Mouse (Mus musculus): ENCODE measurements around the gene Cdh10.

Gene Cdh10

DNA sequence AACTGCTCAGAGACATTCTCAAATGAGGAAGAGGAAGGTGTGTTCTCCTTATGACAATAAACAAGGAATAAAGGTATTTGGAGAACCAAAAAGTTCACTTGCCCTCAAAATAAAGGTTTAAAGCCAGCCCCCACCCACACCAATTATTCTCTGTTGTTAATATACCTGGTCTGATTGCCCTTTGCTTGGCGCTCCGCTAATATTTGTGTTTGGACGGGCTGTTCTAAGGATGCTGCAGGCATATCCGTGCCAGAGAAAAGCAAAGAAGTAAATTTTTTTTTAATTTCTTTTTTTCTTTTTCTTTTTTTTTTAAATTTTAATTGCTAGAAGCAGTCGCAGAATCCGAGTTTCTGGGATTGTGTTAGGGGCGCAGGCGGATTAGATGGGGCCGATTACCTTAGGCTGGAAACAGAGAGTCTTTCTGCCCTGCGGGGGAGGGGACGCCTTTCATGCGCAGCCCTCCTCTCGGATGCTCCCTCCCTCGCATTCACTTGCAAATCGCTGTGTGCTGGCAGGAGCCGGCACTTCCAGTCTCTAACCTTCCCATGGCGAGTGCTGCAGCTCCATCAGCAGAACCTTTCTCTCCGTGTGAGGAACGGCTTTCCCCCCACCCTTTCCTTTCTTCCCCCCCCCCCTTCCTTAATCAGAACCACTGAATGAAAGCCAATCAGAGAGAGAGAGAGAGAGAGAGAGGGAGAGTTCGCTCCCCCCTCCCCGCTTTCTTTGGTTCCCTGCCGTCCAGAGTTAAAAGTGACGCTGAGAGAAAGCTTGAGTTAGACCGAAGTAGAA, at the start of gene Cdh10:
Cdh10 (plus strand) TSS at position 763 of the 789 bp plus-strand sequence.
- no peak for DNase-seq (ENCODE audit: low spot score in 2 of 2)

DNA sequence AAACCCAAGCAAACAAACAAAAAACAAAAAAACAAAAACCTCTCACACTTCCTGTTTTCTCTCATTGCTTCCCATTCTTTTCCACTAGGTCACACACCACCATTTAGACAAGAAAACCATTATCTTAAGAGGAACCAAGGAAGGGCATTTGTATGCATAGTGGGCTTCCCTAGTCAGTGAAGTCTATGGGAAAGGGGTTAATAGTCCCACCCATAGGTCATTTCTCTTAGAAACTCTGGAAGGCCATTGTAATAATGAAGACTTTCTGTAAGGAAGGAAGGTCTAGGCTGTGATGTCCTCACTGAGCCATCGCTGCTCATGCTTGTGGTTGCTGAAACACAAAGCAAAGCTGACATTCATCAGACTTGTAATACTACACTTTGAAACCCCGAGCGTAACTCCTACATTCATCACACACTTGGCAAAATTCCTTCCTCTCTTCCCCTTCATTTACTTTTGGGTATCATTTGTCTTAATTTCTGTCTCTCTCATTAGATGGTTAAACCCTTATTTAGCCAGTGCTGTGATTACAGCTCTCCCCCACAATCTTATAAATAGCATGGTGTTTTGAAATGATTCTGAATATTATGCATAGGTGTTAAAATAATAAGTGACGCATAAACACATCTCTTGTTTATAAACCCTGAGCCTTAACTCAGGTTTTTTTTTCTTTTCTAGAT, 9.5 kb upstream of the Cdh10 start:
- DNase-seq (ENCODE audit: low spot score in 2 of 2) = no peak

DNA sequence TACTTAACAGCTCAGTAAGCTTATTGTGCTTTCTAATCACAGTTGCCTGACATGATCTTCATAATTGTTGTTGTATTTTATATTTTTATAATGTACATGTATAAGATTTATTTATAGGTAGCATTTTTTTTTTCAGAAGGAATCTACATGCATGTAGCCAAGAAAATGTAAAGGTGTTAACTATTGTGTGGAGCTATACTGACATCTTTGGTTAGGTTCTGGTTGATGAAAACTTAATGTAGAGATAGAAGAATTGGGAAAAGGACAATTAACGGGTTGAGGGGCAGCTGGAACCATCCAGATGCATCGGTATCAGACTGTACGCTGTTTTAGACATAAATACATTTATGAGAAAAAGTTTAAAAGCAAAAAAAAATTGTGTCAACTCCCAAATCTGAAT, 1.0 kb upstream of the Cdh10 start:
- no peak for DNase-seq (ENCODE audit: low spot score in 2 of 2)

- DNase-seq (ENCODE audit: low spot score in 2 of 2) = no peak
Measured at GRCm38 (mm10) chr15:18820226-18820625, 1.5 kb downstream of the Cdh10 start.

DNA sequence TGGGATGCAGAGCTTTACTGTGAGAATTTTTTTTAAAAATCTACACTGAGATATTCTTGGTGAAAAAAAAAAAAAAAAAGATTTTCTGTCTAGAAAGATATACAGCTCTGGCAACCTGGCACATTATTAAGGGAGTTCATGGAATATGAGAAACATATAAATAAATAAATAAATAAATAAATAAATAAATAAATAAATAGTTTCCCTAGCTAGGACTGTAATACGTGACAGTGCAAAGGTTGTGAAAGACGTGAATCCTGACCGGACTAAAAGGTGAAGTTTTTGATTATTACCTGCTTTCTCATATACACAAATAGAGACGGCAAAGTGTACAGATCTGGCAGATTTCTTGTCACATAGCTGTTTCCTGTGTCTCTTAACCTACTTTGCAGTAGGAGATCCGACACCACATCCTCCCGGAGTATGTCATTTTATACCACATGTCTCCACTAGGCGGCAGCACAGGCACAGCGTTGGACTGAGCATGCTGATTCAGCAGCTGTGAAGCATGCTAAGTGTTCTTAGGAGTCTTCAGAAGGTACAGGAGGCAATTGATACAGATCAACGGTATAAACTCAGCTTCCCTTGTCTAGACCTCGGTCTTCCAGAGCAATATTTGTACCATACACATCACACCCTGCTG, 2.5 kb downstream of the Cdh10 start:
- DNase-seq (ENCODE audit: low spot score in 2 of 2) = peak; percentile 69 to 75

DNA sequence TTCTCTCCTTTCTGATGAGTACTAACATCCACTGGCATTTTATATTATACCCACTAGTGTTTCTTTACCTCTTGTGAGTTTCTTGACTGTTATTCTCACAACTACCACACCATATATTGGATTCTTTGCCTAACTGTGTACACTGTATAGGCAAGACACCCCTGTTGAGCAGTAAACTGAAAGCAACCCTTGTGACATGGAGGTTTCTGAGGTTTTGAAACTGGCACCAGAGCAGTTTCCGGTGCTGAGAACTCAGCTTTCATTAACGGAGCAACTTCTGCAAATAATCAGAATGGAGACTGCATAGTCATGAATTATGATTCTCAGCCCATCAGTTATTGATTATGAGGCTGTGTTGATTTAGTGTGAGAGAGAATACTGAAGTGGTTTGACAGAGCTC, 4.7 kb downstream of the Cdh10 start:
- DNase-seq (ENCODE audit: low spot score in 2 of 2) = no peak

DNA sequence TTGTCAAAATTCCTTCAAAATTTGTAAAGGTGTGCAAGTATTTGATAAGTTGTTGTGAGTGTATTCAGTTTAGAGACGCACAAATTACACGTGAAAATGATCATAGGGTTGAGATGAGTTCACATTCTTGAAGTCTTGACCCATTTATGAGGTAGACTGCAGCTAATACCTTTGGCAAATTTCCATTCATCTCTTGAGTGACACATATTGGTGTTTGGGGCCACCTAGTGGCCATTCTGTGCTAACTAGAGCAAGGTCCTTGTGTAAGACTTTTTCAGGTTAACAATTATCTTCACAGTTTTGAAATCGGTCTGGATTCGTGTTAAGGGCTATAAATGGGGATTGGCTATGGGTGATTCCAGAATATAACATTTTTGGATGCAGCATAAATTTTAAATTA, 13.5 kb downstream of the Cdh10 start:
- no peak for DNase-seq (ENCODE audit: low spot score in 2 of 2)

- DNase-seq (ENCODE audit: low spot score in 2 of 2) = no peak
Measured at GRCm38 (mm10) chr15:18841769-18842168, 23.0 kb downstream of the Cdh10 start.

GRCm38 (mm10) chr15:18844807-18845206, 26.1 kb downstream of the Cdh10 start:
- no peak for DNase-seq (ENCODE audit: low spot score in 2 of 2)

- DNase-seq (ENCODE audit: low spot score in 2 of 2) = no peak
Measured at GRCm38 (mm10) chr15:18850497-18850896, 31.8 kb downstream of the Cdh10 start.

- DNase-seq (ENCODE audit: low spot score in 2 of 2) = no peak
Measured at GRCm38 (mm10) chr15:18858135-18858534, 39.4 kb downstream of the Cdh10 start.

- no peak for DNase-seq (ENCODE audit: low spot score in 2 of 2)
Measured at GRCm38 (mm10) chr15:18869871-18870270, 51.1 kb downstream of the Cdh10 start.

GRCm38 (mm10) chr15:18881467-18881866, 62.7 kb downstream of the Cdh10 start:
- DNase-seq (ENCODE audit: low spot score in 2 of 2) = no peak

DNA sequence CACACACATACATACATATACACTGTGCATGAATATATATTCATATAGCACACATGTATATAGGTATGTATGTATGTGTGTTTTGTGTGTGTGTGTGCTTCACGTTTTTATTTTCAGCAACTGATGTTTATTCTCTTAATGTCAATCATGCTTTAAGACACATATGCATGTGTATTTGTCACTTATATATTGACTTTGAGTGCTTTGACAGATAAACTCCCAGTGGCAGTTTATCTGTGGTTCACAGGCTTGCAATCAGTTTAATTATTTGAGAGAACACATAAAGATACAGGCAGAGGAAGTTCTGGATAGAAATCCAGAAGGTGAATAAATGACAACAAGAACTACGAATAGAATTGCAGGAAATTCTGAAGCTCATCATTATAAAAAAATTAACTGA, 67.9 kb downstream of the Cdh10 start:
- no peak for DNase-seq (ENCODE audit: low spot score in 2 of 2)

DNA sequence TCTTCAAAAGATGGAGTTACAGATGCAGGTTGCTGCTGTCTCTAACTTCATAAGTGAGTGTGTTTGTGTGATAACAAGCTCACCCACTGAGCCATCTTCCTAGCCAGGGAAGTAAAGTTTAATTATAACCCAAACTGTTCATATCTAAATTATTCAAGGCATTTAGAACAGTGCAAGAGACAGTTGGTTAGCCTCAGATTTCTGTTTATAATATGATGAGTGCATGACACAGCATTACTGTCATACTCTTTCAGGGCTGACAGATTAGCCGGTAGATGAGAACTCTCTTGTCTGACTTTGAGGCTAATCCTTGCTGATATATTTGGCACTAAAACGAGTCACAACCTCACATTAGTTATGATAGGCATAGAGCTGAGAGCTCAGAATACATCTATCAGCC, 70.2 kb downstream of the Cdh10 start:
- no peak for DNase-seq (ENCODE audit: low spot score in 2 of 2)

GRCm38 (mm10) chr15:18890358-18890757, 71.6 kb downstream of the Cdh10 start:
- no peak for DNase-seq (ENCODE audit: low spot score in 2 of 2)

DNA sequence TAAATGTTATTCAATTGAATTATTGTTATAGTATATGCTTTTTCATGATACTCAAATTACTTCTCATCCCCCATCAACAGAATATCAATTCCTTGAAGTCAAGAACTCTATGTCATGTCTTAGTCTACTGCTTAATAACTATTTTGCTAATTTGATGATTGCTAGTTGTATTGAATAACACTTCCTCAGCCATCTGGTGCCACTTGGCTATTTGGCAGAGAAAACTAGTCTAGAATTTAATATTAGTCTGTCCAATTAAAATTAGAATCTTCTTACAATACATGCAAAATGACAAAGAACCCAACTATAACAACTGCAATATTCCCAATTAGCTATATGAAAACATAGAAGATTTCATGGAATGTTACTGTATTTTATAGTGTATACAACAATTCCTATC, 82.0 kb downstream of the Cdh10 start:
- no peak for DNase-seq (ENCODE audit: low spot score in 2 of 2)

DNA sequence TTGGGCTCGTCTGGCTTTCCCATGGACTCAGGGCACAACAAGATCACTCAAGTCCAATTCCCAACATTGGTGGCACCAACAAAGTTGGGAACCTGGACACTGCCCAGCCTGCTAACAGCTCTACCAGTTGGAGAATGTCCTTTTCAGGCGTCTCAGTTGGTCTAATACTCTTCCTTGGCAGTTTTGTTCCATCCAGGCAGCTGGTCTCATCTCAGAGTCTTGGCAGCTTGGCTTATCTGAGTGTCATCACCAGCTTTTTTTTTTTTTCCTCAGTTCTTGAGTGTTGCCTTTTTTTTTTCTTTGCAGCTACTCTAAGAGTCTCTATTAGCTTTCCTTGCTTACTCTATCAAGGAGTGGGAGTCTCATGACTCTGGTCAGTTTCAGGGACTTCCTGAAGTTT, 85.4 kb downstream of the Cdh10 start:
- DNase-seq (ENCODE audit: low spot score in 2 of 2) = no peak

DNA sequence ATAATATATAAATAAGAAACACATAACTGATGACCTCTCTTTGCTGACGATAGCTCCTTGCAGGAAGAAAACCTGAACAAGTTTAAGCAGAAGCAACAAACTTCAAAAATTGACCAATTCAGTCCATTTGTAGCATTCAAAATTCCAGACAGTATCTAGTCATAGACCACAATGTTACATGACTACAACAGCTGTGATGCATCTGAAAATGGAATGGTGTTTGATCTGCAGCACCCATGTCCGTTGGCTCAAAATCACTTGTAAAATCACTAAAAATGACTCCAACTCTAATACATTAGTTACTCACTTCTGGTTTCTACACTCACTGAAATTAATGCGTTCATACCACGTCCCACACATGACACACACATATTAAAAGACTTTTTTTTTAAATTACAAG, 91.9 kb downstream of the Cdh10 start:
- DNase-seq (ENCODE audit: low spot score in 2 of 2) = no peak

GRCm38 (mm10) chr15:18925392-18926117, 106.8 kb downstream of the Cdh10 start:
- DNase-seq (ENCODE audit: low spot score in 2 of 2) = no peak

GRCm38 (mm10) chr15:18926964-18927363, 108.2 kb downstream of the Cdh10 start:
- DNase-seq (ENCODE audit: low spot score in 2 of 2) = no peak

- no peak for DNase-seq (ENCODE audit: low spot score in 2 of 2)
Measured at GRCm38 (mm10) chr15:18952266-18952665, 133.5 kb downstream of the Cdh10 start.

Data from thymus, postnatal 10 days (tissue).